Mouse (Mus musculus): ENCODE results near the gene S100a6. TPM values are rescaled to one million over a fixed set of nuclear protein-coding genes. Genes with fewer than 3 reads are reported as not detected.

Gene S100a6
- 18.4 and 25.6 TPM in 2 replicates for polyA plus RNA-seq (2015; fragmentation: Nextera tagmentation; extraction: Ambion mirVana)

DNA sequence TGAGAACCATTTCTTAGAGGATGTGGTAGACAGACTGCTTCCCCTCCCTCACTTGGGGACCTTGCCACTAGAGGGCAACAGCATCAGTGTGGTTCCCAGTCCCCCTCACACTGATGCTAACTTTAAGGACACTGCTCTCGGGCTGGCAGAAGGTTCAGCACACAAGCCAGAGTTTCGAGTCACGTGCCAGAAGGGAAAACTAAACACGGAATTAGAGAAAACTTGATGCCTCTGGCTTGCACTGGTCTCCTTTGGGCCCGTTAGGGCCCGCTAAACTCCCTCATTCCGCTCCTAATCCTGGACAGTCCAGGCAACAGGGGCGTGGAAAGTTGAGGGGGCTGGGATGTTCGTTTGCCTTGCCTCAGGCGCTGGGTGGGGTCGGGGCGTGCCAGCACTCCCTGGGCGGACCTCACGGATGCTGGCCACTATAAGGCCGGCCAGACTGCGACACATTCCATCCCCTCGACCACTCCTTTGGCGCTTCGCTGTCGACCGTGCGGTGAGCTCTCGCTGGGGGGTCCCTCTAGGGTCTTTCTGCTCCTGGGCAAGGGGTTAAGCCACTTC lies at the start of gene S100a6:
Gene S100a6, plus strand, starts transcription at position 155 of the 564 bp plus-strand sequence.
- H3K4me2 ChIP-seq, result peak within 1 kb of the TSS; percentile 61
- H3K27me3 ChIP-seq (replicated peaks), result peaks cover 4% of the 10 kb centered on the region
- ATAC-seq (replicated peaks), result peak; percentile 68
- no peaks in the 10 kb centered on the region for H3K36me3 ChIP-seq (replicated peaks)
- H3K9me3 ChIP-seq, result no peaks in the 10 kb centered on the region
- peak within 1 kb of the TSS; percentile 30 for H3K4me3 ChIP-seq
- no peak within 1 kb of the TSS for H3K27ac ChIP-seq
- H3K4me1 ChIP-seq, result peaks cover 7% of the 10 kb centered on the region
- WGBS, result 1% methylated on average over 23 of the region's 23 CpGs
- H3K9ac ChIP-seq, result no peak within 1 kb of the TSS

DNA sequence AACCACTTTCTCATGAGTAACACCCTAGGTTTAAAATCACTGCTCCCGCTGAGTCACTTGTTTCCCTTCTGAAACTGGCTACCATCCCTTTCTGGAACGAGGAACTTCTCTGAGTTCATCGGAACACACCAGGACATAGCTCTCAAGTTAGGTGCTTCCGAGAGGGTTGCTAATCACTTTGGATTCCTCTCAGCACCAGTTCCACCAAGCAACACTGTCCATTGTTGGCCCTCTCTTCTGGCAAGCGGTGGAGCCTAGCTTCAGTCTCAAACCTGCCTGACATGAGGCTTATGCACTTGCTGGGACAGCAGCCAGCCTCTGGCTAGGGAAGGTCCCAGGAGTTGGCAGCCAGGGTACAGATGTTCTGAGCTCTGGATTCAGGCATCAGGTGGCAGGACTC lies 38.0 kb upstream of the S100a6 start:
- no peak for ATAC-seq (replicated peaks)
- WGBS, result 82% methylated on average over 5 of the region's 5 CpGs

DNA sequence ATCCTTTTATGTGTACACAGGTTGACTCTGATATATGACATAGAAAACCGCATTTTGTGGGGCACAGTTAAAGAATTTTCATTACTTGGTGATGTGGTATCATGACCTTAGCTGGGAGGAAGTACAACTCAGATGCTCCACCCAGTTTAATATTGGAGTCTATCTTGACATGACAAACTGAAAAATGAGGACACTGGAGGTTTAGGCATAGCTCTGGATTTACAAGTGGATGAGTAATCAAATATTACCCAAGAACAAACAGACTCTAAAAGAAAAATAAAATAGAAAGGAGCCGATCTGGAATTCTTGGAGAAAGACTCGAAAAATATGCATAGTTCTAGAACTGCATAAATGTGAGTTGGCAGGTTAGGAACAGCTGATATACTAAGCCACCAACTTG lies 37.4 kb upstream of the S100a6 start:
- no peak for ATAC-seq (replicated peaks)
- 84% methylated on average over 3 of the region's 3 CpGs for WGBS
- Histone ChIP-seq H3K27me3 (replicated peaks) (no peaks in the 10 kb centered on the region), H3K9me3 (no peaks in the 10 kb centered on the region), H3K27ac (no peak overlapping the region), H3K4me1 (no peaks in the 10 kb centered on the region), H3K9ac (no peak overlapping the region), H3K36me3 (replicated peaks) (no peaks in the 10 kb centered on the region), H3K4me2 (no peak overlapping the region), H3K4me3 (no peak overlapping the region)

More for the DNA sequence above, 38.0 kb upstream of the S100a6 start:
- Histone ChIP-seq H3K36me3 (replicated peaks) (no peaks in the 10 kb centered on the region), H3K4me3 (no peak overlapping the region), H3K4me2 (no peak overlapping the region), H3K4me1 (no peaks in the 10 kb centered on the region), H3K27ac (no peak overlapping the region), H3K9me3 (no peaks in the 10 kb centered on the region), H3K9ac (no peak overlapping the region), H3K27me3 (replicated peaks) (no peaks in the 10 kb centered on the region)

DNA sequence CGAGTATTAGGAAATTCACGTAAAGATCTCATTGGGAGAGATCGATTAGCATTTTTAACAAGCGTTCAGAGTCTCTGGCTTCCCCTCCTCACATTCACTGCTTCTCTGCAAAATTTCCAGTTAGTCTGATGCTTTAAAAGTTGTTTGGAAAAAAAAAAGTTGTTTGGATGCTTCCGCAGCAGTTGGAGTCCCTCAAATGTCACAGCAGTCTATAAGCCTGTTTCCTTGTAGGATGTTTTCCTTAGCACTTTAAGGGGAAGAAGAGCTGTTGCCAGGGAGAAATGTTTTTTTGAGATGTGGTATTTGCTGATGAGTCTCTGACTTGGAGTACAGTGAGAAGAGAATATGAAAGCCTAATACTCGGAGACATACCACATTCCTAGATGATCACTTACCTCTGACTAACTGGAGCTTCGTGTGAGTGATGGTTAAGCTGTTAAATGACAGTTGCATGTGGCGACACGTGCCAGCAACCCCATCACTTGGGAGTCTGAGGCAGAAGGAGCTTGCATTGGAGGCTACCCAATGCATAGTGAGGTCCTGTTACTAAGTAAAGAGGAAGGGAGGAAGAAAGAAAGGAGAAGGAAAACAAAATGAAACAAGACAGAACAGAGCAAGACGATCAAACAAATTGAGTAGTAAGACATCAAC lies 36.2 kb upstream of the S100a6 start:
- no peaks in the 10 kb centered on the region for H3K9me3 ChIP-seq
- ATAC-seq (replicated peaks), result no peak
- no peaks in the 10 kb centered on the region for H3K36me3 ChIP-seq (replicated peaks)
- H3K4me2 ChIP-seq, result no peak overlapping the region
- no peak overlapping the region for H3K9ac ChIP-seq
- no peak overlapping the region for H3K4me3 ChIP-seq
- H3K27ac ChIP-seq, result no peak overlapping the region
- WGBS, result 72% methylated on average over 10 of the region's 10 CpGs
- no peaks in the 10 kb centered on the region for H3K4me1 ChIP-seq
- no peaks in the 10 kb centered on the region for H3K27me3 ChIP-seq (replicated peaks)

DNA sequence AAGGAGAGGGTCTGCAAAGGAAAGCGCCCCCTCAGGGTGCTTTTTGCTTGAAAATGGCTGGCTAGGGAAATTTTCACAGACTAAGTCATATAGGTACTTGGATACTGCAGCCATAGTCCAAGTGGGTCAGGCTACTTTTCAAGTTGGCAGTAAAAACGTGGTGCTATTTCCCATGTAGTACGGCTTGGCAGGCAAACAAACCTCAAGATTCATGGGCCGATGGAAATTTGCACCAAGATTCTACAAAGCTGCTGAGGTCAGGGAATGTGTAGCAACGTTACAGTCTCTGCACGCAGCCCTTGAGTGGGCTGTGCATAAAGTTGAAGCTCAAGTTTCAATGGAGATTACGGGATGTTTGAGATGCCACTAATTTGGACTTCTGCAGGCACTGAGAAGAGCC lies 33.2 kb upstream of the S100a6 start:
- H3K4me3 ChIP-seq, result no peak overlapping the region
- no peak for ATAC-seq (replicated peaks)
- no peaks in the 10 kb centered on the region for H3K36me3 ChIP-seq (replicated peaks)
- no peak overlapping the region for H3K4me2 ChIP-seq
- no peak overlapping the region for H3K9ac ChIP-seq
- no peak overlapping the region for H3K27ac ChIP-seq
- WGBS, result 80% methylated on average over 7 of the region's 7 CpGs
- H3K27me3 ChIP-seq (replicated peaks), result no peaks in the 10 kb centered on the region
- no peaks in the 10 kb centered on the region for H3K9me3 ChIP-seq
- no peaks in the 10 kb centered on the region for H3K4me1 ChIP-seq

DNA sequence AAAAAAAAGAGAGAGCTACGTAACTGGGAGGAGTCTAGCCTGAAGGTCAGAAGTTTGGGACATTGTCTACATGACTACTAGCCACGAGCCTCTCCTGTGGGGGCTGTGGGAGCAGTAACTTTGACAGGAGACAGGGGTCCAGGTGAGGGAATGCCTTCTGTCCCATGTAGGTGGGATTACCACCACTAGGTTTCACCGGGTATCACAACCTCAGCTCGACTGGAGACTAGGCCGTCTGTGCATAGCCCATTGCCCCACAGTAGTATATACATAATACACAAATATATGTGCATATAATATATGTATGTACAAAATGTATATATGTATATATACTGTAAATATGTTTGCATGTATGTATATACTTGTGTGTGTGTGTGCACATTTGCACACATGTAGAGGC lies 31.5 kb upstream of the S100a6 start:
- Histone ChIP-seq H3K4me3 (no peak overlapping the region), H3K27ac (no peak overlapping the region), H3K9me3 (no peaks in the 10 kb centered on the region), H3K4me2 (no peak overlapping the region), H3K4me1 (no peaks in the 10 kb centered on the region), H3K36me3 (replicated peaks) (no peaks in the 10 kb centered on the region), H3K27me3 (replicated peaks) (no peaks in the 10 kb centered on the region), H3K9ac (no peak overlapping the region)
- no peak for ATAC-seq (replicated peaks)
- 96% methylated on average over 5 of the region's 5 CpGs for WGBS

DNA sequence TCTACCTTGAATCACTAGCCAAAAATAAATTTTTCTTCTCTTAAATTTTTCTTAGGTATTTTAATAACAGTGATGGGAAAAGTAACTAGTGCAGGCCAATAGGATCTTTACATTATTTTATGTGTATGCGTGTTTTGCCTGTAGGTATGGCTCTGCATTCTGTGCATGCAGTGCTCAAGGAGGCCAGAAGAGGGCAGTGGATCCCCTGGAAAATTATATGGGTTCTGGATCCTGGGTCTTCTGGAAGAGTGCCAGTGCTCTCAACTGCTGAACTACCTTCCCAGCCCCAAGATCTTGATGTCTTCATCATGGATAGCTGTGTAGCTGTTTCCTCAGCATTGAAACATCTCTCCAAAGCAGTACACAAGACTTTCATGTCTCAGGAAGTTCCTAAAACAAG lies 30.5 kb upstream of the S100a6 start:
- H3K9me3 ChIP-seq, result no peaks in the 10 kb centered on the region
- no peak for ATAC-seq (replicated peaks)
- H3K27ac ChIP-seq, result no peak overlapping the region
- no peak overlapping the region for H3K9ac ChIP-seq
- no peak overlapping the region for H3K4me3 ChIP-seq
- no peaks in the 10 kb centered on the region for H3K27me3 ChIP-seq (replicated peaks)
- 97% methylated on average over 1 of the region's 1 CpGs for WGBS
- no peak overlapping the region for H3K4me2 ChIP-seq
- no peaks in the 10 kb centered on the region for H3K36me3 ChIP-seq (replicated peaks)
- H3K4me1 ChIP-seq, result no peaks in the 10 kb centered on the region

DNA sequence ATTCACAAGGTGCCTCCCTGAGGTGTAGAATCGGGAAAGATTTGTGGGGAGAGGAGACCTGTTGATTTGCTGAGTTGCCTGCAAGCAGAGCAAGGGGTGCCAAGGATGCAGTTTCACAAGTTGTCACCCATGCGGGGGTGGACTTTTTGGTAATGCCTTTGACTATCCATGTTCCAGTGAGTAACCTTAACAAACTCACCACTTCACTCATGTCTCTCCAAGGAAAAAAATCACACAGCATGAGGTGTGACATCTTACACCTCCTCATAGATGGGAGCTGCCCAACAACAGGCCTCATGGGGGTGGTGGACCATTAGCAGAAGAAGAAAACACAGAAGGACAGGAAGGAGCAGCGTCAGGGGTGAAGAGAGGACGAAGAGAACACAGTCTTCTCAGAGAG lies 30.1 kb upstream of the S100a6 start:
- Histone ChIP-seq H3K27ac (no peak overlapping the region), H3K4me2 (no peak overlapping the region), H3K4me1 (no peaks in the 10 kb centered on the region), H3K4me3 (no peak overlapping the region), H3K27me3 (replicated peaks) (no peaks in the 10 kb centered on the region), H3K9ac (no peak overlapping the region), H3K36me3 (replicated peaks) (no peaks in the 10 kb centered on the region), H3K9me3 (no peaks in the 10 kb centered on the region)
- ATAC-seq (replicated peaks), result no peak
- WGBS, result 89% methylated on average over 4 of the region's 4 CpGs

DNA sequence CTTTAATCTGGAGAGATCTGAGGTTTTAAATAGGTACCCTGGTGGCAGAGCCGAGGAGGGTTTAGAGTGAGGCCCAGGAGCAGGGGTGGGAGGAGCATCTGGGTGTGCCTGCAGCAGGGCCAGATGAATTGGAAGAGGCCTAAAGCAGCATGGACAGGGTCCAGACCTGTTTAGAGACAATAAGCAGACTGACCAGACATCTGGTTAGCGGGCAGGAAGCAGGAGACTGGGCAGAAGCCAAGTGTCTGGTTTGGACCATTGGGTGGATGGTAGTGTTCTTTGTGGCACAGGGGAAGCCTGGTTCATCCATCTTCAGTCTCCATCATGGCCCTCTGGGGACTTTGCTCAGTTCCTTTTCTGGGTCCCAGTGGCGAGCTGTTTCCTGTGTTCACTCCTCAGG lies 28.8 kb upstream of the S100a6 start:
- no peak for ATAC-seq (replicated peaks)
- no peaks in the 10 kb centered on the region for H3K9me3 ChIP-seq

DNA sequence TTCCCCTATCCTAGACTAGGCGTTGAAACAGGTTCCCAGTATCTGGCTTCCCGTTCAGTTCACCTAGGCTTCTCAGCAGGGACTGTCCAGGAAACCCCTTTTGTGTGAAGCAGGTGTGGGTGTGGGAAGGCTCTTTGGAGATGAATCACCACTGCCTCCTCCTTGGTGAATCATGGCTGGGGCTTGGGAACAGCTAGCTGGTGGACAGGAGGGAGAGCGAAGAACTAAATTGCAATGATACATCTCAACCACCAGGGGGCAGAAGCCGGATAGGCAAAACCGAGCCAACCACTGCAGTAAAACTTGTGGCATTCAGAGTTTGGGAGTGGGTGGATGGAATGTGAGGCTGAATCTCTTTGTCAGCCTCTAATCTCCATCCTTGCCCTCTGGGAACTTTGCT lies 27.1 kb upstream of the S100a6 start:
- Histone ChIP-seq H3K27me3 (replicated peaks) (no peaks in the 10 kb centered on the region), H3K4me2 (no peak overlapping the region), H3K4me1 (no peaks in the 10 kb centered on the region), H3K27ac (no peak overlapping the region), H3K9ac (no peak overlapping the region), H3K9me3 (no peaks in the 10 kb centered on the region), H3K36me3 (replicated peaks) (no peaks in the 10 kb centered on the region), H3K4me3 (no peak overlapping the region)
- peak; percentile 37; the same call in 1 of the 2 replicates for ATAC-seq (replicated peaks)
- WGBS, result 37% methylated on average over 5 of the region's 5 CpGs

More for the DNA sequence above, 28.8 kb upstream of the S100a6 start:
- Histone ChIP-seq H3K27ac (no peak overlapping the region), H3K27me3 (replicated peaks) (no peaks in the 10 kb centered on the region), H3K4me2 (no peak overlapping the region), H3K4me1 (no peaks in the 10 kb centered on the region), H3K4me3 (no peak overlapping the region), H3K36me3 (replicated peaks) (no peaks in the 10 kb centered on the region), H3K9ac (no peak overlapping the region)
- 40% methylated on average over 3 of the region's 3 CpGs for WGBS

DNA sequence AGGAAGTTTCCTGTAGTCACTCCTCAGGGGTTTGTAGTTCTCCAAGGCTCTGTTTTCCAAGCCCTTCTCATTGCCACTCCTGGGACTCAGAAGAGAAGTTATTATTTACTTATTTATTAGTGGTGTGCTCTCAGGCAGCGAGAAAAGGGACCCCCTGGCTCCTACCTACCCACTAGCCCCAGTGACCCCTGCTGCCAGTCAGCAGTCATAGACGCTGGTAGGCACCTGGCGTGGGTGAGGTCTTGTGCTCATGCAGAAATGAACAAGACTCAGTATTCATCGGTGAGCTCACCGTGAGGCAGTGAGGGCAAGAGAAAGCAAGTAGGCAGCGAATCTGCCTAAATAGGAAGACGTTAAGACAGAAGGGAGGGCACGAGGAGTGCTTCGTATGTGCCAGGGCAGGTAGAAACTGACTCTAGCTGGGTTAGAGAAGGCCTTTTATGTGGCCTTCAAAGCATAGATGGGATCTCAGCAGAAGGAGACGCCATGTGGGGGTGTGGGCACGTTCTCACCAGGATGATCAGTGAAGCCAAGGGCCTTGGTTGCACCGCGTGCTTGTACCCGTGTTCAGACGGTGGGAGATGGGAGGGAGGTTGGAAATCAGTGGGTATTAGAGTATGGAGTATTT lies 26.6 kb upstream of the S100a6 start:
- H3K27ac ChIP-seq, result no peak overlapping the region
- no peaks in the 10 kb centered on the region for H3K9me3 ChIP-seq
- H3K4me2 ChIP-seq, result no peak overlapping the region
- H3K27me3 ChIP-seq (replicated peaks), result no peaks in the 10 kb centered on the region
- WGBS, result 86% methylated on average over 15 of the region's 15 CpGs
- ATAC-seq (replicated peaks), result no peak
- no peak overlapping the region for H3K9ac ChIP-seq
- no peaks in the 10 kb centered on the region for H3K36me3 ChIP-seq (replicated peaks)
- no peaks in the 10 kb centered on the region for H3K4me1 ChIP-seq
- H3K4me3 ChIP-seq, result no peak overlapping the region

DNA sequence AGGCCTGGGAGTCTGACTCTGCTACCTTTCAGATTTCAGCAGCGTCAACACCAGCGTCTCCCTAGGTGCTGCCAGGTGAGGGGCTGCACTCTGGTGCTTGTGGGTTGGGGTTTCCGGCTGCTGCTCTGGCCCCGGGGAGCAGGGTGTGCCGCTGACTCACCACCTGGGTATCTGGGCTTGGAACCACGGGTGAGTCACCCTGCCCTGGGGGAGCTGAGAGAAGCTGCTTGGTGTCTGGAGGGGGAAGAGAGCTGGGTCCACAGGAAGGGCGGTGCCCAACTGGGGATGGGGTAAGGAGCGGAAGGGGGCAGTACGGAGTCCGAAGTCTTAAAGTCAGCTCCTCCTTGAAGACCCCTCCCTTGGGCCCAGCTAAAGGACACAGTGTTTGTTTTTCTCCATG lies 25.8 kb upstream of the S100a6 start:
- no peaks in the 10 kb centered on the region for H3K9me3 ChIP-seq
- no peaks in the 10 kb centered on the region for H3K4me1 ChIP-seq
- H3K4me2 ChIP-seq, result no peak overlapping the region
- H3K36me3 ChIP-seq (replicated peaks), result no peaks in the 10 kb centered on the region
- 69% methylated on average over 10 of the region's 10 CpGs for WGBS
- no peak overlapping the region for H3K9ac ChIP-seq
- no peak overlapping the region for H3K4me3 ChIP-seq
- no peak for ATAC-seq (replicated peaks)
- H3K27me3 ChIP-seq (replicated peaks), result no peaks in the 10 kb centered on the region
- H3K27ac ChIP-seq, result no peak overlapping the region

Data from midbrain, embryonic 15.5 days (tissue).